Comparison of ENCODE assay signal across 28 mouse cellular contexts in genomic region chr15:7382457-7382856, GRCm38 (mm10). TPM values are rescaled to one million over a fixed set of nuclear protein-coding genes. Genes with fewer than 3 reads are reported as not detected.
DNase-seq lines count a peak whose midpoint lies in the region; ATAC-seq and TF ChIP-seq lines count a peak whose summit lies in the region.
"Had no signal": no experiment of that assay in that cellular context is flagged by ENCODE, and none has a peak within 500 bp of the region (broad histone marks: within the 10 kb centered on the region; RNA-seq: fewer than 3 reads in every experiment).

No protein-coding gene starts in this region.

- no peak overlapping the region for H3K9ac ChIP-seq in lung, embryonic 14.5 days
- H3K9ac ChIP-seq in limb, embryonic 12.5 days (replicated peaks) = no peak overlapping the region
- H3K9ac ChIP-seq: embryonic facial prominence, embryonic 15.5 days; forebrain, embryonic 15.5 days; heart, embryonic 13.5 days; kidney, embryonic 15.5 days; liver, postnatal 0 days; midbrain, embryonic 13.5 days; neural tube, embryonic 13.5 days; stomach, embryonic 15.5 days had no signal

- H3K4me3 ChIP-seq in lung, embryonic 14.5 days (ENCODE audit: low read depth, low read length) = no peak overlapping the region
- H3K4me3 ChIP-seq in limb, embryonic 12.5 days (replicated peaks) = no peak overlapping the region
- H3K4me3 ChIP-seq: embryonic facial prominence, embryonic 15.5 days; forebrain, embryonic 15.5 days; heart, adult 2 months; heart, embryonic 13.5 days; kidney, embryonic 15.5 days; midbrain, embryonic 13.5 days; neural tube, embryonic 13.5 days; stomach, embryonic 15.5 days had no signal

- H3K27ac ChIP-seq in lung, embryonic 14.5 days (ENCODE audit: low read depth) = no peak overlapping the region
- peak overlapping the region; percentile 68 for H3K27ac ChIP-seq in limb, embryonic 12.5 days
- H3K27ac ChIP-seq: embryonic facial prominence, embryonic 15.5 days; forebrain, embryonic 15.5 days; heart, adult 2 months; heart, embryonic 13.5 days; kidney, embryonic 15.5 days; midbrain, embryonic 13.5 days; neural tube, embryonic 13.5 days; stomach, embryonic 15.5 days had no signal

- ATAC-seq in lung, embryonic 14.5 days (ENCODE audit: insufficient read depth) = no peak
- peak; percentile 56; the same call in 1 of the 2 replicates for ATAC-seq in limb, embryonic 12.5 days (ENCODE audit: insufficient number of reproducible peaks, insufficient read depth, low FRiP score, low TSS enrichment, low read depth)
- ATAC-seq: activated CD4-positive, CD25-positive, alpha-beta regulatory T cell, adult 4 months; forebrain, embryonic 15.5 days; liver, postnatal 0 days; midbrain, embryonic 13.5 days had no signal

- WGBS in lung, embryonic 14.5 days = 36% methylated on average over 10 of the region's 10 CpGs
- WGBS in limb, embryonic 12.5 days = 24% methylated on average over 10 of the region's 10 CpGs

- H3K4me1 ChIP-seq in lung, embryonic 14.5 days (ENCODE audit: insufficient read depth) = no peaks in the 10 kb centered on the region
- H3K4me1 ChIP-seq in limb, embryonic 12.5 days (replicated peaks) = peaks cover 23% of the 10 kb centered on the region
- H3K4me1 ChIP-seq: embryonic facial prominence, embryonic 15.5 days; forebrain, embryonic 15.5 days; heart, embryonic 13.5 days; midbrain, embryonic 13.5 days had no signal

- no peak for TF ChIP-seq CTCF in lung, embryonic 14.5 days (IDR thresholded peaks at IDR 0.05; ENCODE audit: low read depth)

- DNase-seq in lung, embryonic 14.5 days = peak; percentile 35
- DNase-seq in lung, postnatal 25 days (ENCODE audit: low spot score) = no peak
- DNase-seq in forelimb bud, embryonic 11.5 days (ENCODE audit: low read depth, low spot score) = peak; percentile 63
- peak; percentile 23 for DNase-seq in lung, postnatal 36 days
- no peak for DNase-seq in thymus, postnatal 25 days
- no peak for DNase-seq in urinary bladder, adult 2 months (ENCODE audit: low spot score)
- DNase-seq: cerebellum, adult 8-10 months; cerebellum, postnatal 36 days; embryo, embryonic 11 days; gastrocnemius, postnatal 36 days; heart, adult 2 months; heart, postnatal 14 days; kidney, adult 11 months; kidney, postnatal 4 days; layer of hippocampus, adult 9-11 months; liver, postnatal 0 days; right cerebral cortex, adult 18-20 months; thymus, postnatal 36 days had no signal

- H3K36me3 ChIP-seq in lung, embryonic 14.5 days (ENCODE audit: insufficient read depth) = no peaks in the 10 kb centered on the region
- no peaks in the 10 kb centered on the region for H3K36me3 ChIP-seq in limb, embryonic 12.5 days
- H3K36me3 ChIP-seq: embryonic facial prominence, embryonic 15.5 days; forebrain, embryonic 15.5 days; heart, embryonic 13.5 days; kidney, embryonic 15.5 days; midbrain, embryonic 13.5 days; neural tube, embryonic 13.5 days; stomach, embryonic 15.5 days had no signal

- no peaks in the 10 kb centered on the region for H3K9me3 ChIP-seq in lung, embryonic 14.5 days (ENCODE audit: low read depth, low read length)
- no peaks in the 10 kb centered on the region for H3K9me3 ChIP-seq in limb, embryonic 12.5 days
- H3K9me3 ChIP-seq: embryonic facial prominence, embryonic 15.5 days; forebrain, embryonic 15.5 days; heart, embryonic 13.5 days; kidney, embryonic 15.5 days; midbrain, embryonic 13.5 days; neural tube, embryonic 13.5 days; stomach, embryonic 15.5 days had no signal

- no peaks in the 10 kb centered on the region for H3K27me3 ChIP-seq in lung, embryonic 14.5 days (ENCODE audit: insufficient read depth, low read length)
- H3K27me3 ChIP-seq in limb, embryonic 12.5 days = no peaks in the 10 kb centered on the region
- H3K27me3 ChIP-seq: embryonic facial prominence, embryonic 15.5 days; forebrain, embryonic 15.5 days; heart, embryonic 13.5 days; kidney, embryonic 15.5 days; midbrain, embryonic 13.5 days; neural tube, embryonic 13.5 days; stomach, embryonic 15.5 days had no signal

- H3K4me2 ChIP-seq in lung, embryonic 14.5 days = no peak overlapping the region
- H3K4me2 ChIP-seq in limb, embryonic 12.5 days = peak overlapping the region; percentile 22; the same call in 1 of the 2 replicates
- H3K4me2 ChIP-seq: embryonic facial prominence, embryonic 15.5 days; forebrain, embryonic 15.5 days; heart, embryonic 13.5 days; kidney, embryonic 15.5 days; liver, embryonic 11.5 days; midbrain, embryonic 13.5 days; neural tube, embryonic 13.5 days; stomach, embryonic 15.5 days had no signal

RNA-seq across cellular contexts. Expression of gene Egflam, which starts 15.7 kb away (rescaled TPM):
- polyA plus RNA-seq in lung, embryonic 14.5 days (2014; fragmentation: Nextera tagmentation; extraction: Ambion mirVana) = 17.7 and 18.0 TPM in 2 replicates
- 19.6 and 20.3 TPM in 2 replicates for polyA plus RNA-seq in limb, embryonic 12.5 days (2016; fragmentation: Nextera tagmentation; extraction: Ambion mirVana)
- polyA plus RNA-seq in urinary bladder, adult 2 months (2012; rRNA removed) = 10.4 and 14.7 TPM in 2 replicates

Comparison
In these comparisons a context has a peak if more than half of its experiments do, and no peak if none do; other contexts are left out.
1. DNase-seq: peak in lung, embryonic 14.5 days (single experiment), forelimb bud, embryonic 11.5 days (single experiment) and lung, postnatal 36 days (single experiment); none in lung, postnatal 25 days (single experiment), thymus, postnatal 25 days (single experiment) and urinary bladder, adult 2 months (single experiment).